Mouse (Mus musculus): ENCODE measurements around the gene Ptprm. TPM values are rescaled to one million over a fixed set of nuclear protein-coding genes. Genes with fewer than 3 reads are reported as not detected.

Ptprm gene
- polyA plus RNA-seq, 1 experiment = 28.1 TPM

DNA sequence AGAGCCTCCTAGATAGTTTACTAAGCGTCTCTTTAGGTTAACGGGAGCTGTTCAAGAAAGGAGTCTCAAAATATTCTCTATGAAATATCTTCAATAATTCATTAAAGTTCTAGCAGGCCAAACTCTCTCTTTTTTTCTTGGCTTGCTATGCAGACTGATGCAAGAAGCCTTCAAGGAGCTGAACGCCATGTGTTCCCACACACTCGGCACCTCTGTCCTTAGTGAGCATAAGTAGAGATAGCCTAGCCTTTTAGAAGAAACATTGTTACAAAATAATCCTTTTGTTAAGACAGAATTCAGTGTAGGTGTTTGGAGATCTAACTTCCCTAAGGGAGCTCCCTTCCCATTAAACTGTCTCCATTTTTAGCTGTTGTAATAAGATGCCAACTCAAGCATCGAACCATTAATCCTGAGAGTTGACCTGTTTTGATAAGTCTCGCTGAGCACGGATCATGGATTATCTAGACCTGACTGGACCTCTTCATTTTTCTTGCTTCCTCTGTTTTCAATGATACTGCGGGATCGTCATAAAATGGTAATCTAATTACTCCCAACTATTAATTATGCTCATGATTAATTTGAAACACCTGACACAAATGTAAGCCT is 85.7 kb downstream of the Ptprm start:
- H3K4me1 ChIP-seq (ENCODE audit: control insufficient read depth, insufficient read depth, low read length) = no peaks in the 10 kb centered on the region
- no peak overlapping the region for H3K4me3 ChIP-seq (ENCODE audit: insufficient read depth, low read length)
- TF ChIP-seq CTCF (IDR thresholded peaks at IDR 0.05; ENCODE audit: borderline replicate concordance, insufficient read depth, low read length) (no peak), POLR2A (IDR thresholded peaks at IDR 0.05; ENCODE audit: low read depth, low read length) (no peak)
- H3K27ac ChIP-seq (ENCODE audit: insufficient read depth, low read length) = no peak overlapping the region

- TF ChIP-seq CTCF (IDR thresholded peaks at IDR 0.05; ENCODE audit: borderline replicate concordance, insufficient read depth, low read length) (no peak), POLR2A (IDR thresholded peaks at IDR 0.05; ENCODE audit: low read depth, low read length) (no peak)
- Histone ChIP-seq H3K27ac (ENCODE audit: insufficient read depth, low read length) (no peak overlapping the region), H3K4me1 (ENCODE audit: control insufficient read depth, insufficient read depth, low read length) (no peaks in the 10 kb centered on the region), H3K4me3 (ENCODE audit: insufficient read depth, low read length) (no peak overlapping the region)
These were observed 88.0 kb downstream of the Ptprm start for GRCm38 (mm10) chr17:67266270-67266669.

DNA sequence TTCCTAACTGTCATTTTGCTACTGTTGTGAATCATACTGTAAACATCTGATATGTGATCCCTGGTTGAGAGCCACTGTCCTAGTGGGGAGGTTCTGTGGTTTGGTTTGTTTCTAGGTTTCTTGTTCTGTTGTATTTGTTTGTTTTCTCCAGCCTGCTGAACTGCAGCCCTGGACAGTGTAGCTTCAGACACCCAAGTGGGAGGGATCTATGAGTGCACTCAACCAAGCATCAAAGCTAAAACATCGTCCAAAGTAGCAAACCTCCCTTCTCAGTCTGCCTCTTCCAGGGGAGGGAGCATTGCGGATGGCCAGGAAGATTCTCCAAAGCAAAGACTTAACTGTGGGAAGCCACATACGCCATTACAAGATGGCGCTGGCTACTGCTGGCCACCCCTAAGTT is 88.7 kb downstream of the Ptprm start:
- H3K4me1 ChIP-seq (ENCODE audit: control insufficient read depth, insufficient read depth, low read length) = no peaks in the 10 kb centered on the region
- no peak overlapping the region for H3K4me3 ChIP-seq (ENCODE audit: insufficient read depth, low read length)
- TF ChIP-seq POLR2A (IDR thresholded peaks at IDR 0.05; ENCODE audit: low read depth, low read length) (no peak), CTCF (IDR thresholded peaks at IDR 0.05; ENCODE audit: borderline replicate concordance, insufficient read depth, low read length) (no peak)
- no peak overlapping the region for H3K27ac ChIP-seq (ENCODE audit: insufficient read depth, low read length)

- H3K4me3 ChIP-seq (ENCODE audit: insufficient read depth, low read length) = no peak overlapping the region
- no peaks in the 10 kb centered on the region for H3K4me1 ChIP-seq (ENCODE audit: control insufficient read depth, insufficient read depth, low read length)
- no peak for TF ChIP-seq CTCF (IDR thresholded peaks at IDR 0.05; ENCODE audit: borderline replicate concordance, insufficient read depth, low read length)
- no peak for TF ChIP-seq POLR2A (IDR thresholded peaks at IDR 0.05; ENCODE audit: low read depth, low read length)
- H3K27ac ChIP-seq (ENCODE audit: insufficient read depth, low read length) = no peak overlapping the region
These were observed 89.5 kb downstream of the Ptprm start for GRCm38 (mm10) chr17:67264716-67265115.

DNA sequence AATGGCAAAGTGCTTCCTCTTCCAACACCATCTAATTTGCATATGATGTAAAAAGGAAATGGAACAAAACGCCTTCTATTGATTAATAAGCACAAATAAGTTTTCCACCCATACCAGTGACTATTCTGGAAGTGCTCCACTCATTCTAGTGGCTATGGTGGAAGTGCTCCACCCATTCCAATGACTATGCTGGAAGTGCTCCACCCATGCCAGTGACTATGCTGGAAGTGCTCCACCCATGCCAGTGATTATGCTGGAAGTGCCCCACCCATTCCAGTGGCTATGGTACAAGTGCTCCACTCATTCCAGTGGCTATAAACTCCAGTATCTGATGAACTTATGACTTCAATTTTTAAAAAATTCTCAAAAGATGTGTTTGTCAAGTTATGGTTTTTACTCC is 91.2 kb downstream of the Ptprm start:
- Histone ChIP-seq H3K27ac (ENCODE audit: insufficient read depth, low read length) (no peak overlapping the region), H3K4me1 (ENCODE audit: control insufficient read depth, insufficient read depth, low read length) (no peaks in the 10 kb centered on the region), H3K4me3 (ENCODE audit: insufficient read depth, low read length) (no peak overlapping the region)
- TF ChIP-seq POLR2A (IDR thresholded peaks at IDR 0.05; ENCODE audit: low read depth, low read length) = no peak
- no peak for TF ChIP-seq CTCF (IDR thresholded peaks at IDR 0.05; ENCODE audit: borderline replicate concordance, insufficient read depth, low read length)

- no peak overlapping the region for H3K4me3 ChIP-seq (ENCODE audit: insufficient read depth, low read length)
- no peak for TF ChIP-seq CTCF (IDR thresholded peaks at IDR 0.05; ENCODE audit: borderline replicate concordance, insufficient read depth, low read length)
- no peak for TF ChIP-seq POLR2A (IDR thresholded peaks at IDR 0.05; ENCODE audit: low read depth, low read length)
- H3K27ac ChIP-seq (ENCODE audit: insufficient read depth, low read length) = no peak overlapping the region
- no peaks in the 10 kb centered on the region for H3K4me1 ChIP-seq (ENCODE audit: control insufficient read depth, insufficient read depth, low read length)
These were observed 94.2 kb downstream of the Ptprm start for GRCm38 (mm10) chr17:67260016-67260415.

DNA sequence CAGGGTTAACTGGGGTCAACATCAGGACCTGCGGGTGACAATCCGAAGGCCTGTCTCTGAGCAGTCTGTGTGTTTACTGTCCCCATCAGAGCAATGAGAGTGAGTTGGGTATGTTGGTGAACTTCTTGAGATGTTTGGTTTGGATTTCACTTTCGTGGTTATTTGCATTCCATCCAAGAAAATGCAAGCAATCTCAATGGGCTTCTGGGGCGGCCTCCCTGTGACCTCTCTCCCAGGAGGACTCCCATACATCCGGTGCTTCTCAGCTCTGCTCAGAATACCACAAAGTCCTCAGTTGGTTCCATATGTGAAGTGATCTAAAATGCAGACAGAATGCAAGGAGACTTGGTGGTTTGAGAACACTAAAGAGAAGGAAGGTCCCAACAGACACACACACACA is 96.5 kb downstream of the Ptprm start:
- no peak overlapping the region for H3K4me3 ChIP-seq (ENCODE audit: insufficient read depth, low read length)
- TF ChIP-seq CTCF (IDR thresholded peaks at IDR 0.05; ENCODE audit: borderline replicate concordance, insufficient read depth, low read length) = no peak
- no peak for TF ChIP-seq POLR2A (IDR thresholded peaks at IDR 0.05; ENCODE audit: low read depth, low read length)

GRCm38 (mm10) chr17:67256171-67256570 is 98.1 kb downstream of the Ptprm start:
- TF ChIP-seq CTCF (IDR thresholded peaks at IDR 0.05; ENCODE audit: borderline replicate concordance, insufficient read depth, low read length) (no peak), POLR2A (IDR thresholded peaks at IDR 0.05; ENCODE audit: low read depth, low read length) (no peak)
- no peak overlapping the region for H3K27ac ChIP-seq (ENCODE audit: insufficient read depth, low read length)
- no peak overlapping the region for H3K4me3 ChIP-seq (ENCODE audit: insufficient read depth, low read length)
- peaks cover 4% of the 10 kb centered on the region for H3K4me1 ChIP-seq (ENCODE audit: control insufficient read depth, insufficient read depth, low read length)

More for the DNA sequence above, 96.5 kb downstream of the Ptprm start:
- peaks cover 4% of the 10 kb centered on the region for H3K4me1 ChIP-seq (ENCODE audit: control insufficient read depth, insufficient read depth, low read length)
- no peak overlapping the region for H3K27ac ChIP-seq (ENCODE audit: insufficient read depth, low read length)

DNA sequence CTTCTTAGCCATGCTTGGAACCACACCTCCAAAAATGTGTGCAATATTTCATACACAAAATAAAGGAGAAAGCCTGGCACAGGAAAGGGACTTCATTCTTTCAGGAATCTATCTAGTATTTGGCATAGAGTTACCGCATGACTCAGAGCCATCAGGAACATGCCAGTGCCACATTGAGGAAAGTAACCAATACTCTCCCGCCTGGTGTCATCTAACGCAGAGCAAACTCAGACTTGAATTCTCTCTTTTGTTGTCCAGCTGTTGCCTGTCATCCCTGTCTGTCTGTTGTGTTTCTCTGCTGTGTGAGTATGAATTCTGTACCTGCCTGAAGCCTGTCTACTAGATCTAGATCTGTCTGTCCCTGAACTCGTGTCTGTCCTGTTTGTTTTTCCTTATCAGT is 100.8 kb downstream of the Ptprm start:
- peaks cover 7% of the 10 kb centered on the region for H3K4me1 ChIP-seq (ENCODE audit: control insufficient read depth, insufficient read depth, low read length)
- no peak for TF ChIP-seq POLR2A (IDR thresholded peaks at IDR 0.05; ENCODE audit: low read depth, low read length)
- TF ChIP-seq CTCF (IDR thresholded peaks at IDR 0.05; ENCODE audit: borderline replicate concordance, insufficient read depth, low read length) = no peak
- H3K27ac ChIP-seq (ENCODE audit: insufficient read depth, low read length) = 0 out of 2 replicates have a peak overlapping the region, but pooled peaks have one; percentile 16
- no peak overlapping the region for H3K4me3 ChIP-seq (ENCODE audit: insufficient read depth, low read length)

- Histone ChIP-seq H3K4me1 (ENCODE audit: control insufficient read depth, insufficient read depth, low read length) (peaks cover 7% of the 10 kb centered on the region), H3K4me3 (ENCODE audit: insufficient read depth, low read length) (no peak overlapping the region), H3K27ac (ENCODE audit: insufficient read depth, low read length) (no peak overlapping the region)
- TF ChIP-seq CTCF (IDR thresholded peaks at IDR 0.05; ENCODE audit: borderline replicate concordance, insufficient read depth, low read length) (no peak), POLR2A (IDR thresholded peaks at IDR 0.05; ENCODE audit: low read depth, low read length) (no peak)
These were observed 101.3 kb downstream of the Ptprm start for GRCm38 (mm10) chr17:67252992-67253391.

All from embryonic fibroblast, embryonic 13.5 days (primary cell).